Mouse (Mus musculus): ENCODE data around the gene Capn12. TPM values are rescaled to one million over a fixed set of nuclear protein-coding genes. Genes with fewer than 3 reads are reported as not detected.
"Not testable (repeated sequence)": the region's sequence is repeated elsewhere in the genome, so short reads cannot be mapped to it uniquely, and the experiment has no call there.

Capn12 gene
- total and polyA plus RNA-seq, 2 experiments from 2014 or later = 0.53 TPM; not detected in 1

- H3K9me3 ChIP-seq (ENCODE audit: low read length) = no peaks in the 10 kb centered on the region
These were observed 4.1 kb upstream of the Capn12 start for GRCm38 (mm10) chr7:28877155-28877554.

GRCm38 (mm10) chr7:28877856-28878255 lies 3.4 kb upstream of the Capn12 start:
- H3K4me2 ChIP-seq (ENCODE audit: low read depth, low read length) = no peak overlapping the region
- no peak overlapping the region for H3K4me3 ChIP-seq (ENCODE audit: low read length)
- H3K9ac ChIP-seq (replicated peaks; ENCODE audit: low read length) = no peak overlapping the region
- 71% methylated on average over 4 of the region's 4 CpGs for WGBS
- no peaks in the 10 kb centered on the region for H3K9me3 ChIP-seq (ENCODE audit: low read length)
- no peak for TF ChIP-seq CTCF (IDR thresholded peaks at IDR 0.05; ENCODE audit: low read depth)
- no peaks in the 10 kb centered on the region for H3K36me3 ChIP-seq (ENCODE audit: insufficient read depth, low read length)
- no peaks in the 10 kb centered on the region for H3K4me1 ChIP-seq (ENCODE audit: insufficient read depth, low read length)
- DNase-seq (ENCODE audit: low spot score) (no peak), ATAC-seq (no peak)
- H3K27ac ChIP-seq = no peak overlapping the region
- H3K27me3 ChIP-seq (ENCODE audit: insufficient read depth, low read length) = no peaks in the 10 kb centered on the region

More at GRCm38 (mm10) chr7:28877155-28877554, 4.1 kb upstream of the Capn12 start:
- H3K4me2 ChIP-seq (ENCODE audit: low read depth, low read length) = no peak overlapping the region
- no peak for TF ChIP-seq CTCF (IDR thresholded peaks at IDR 0.05; ENCODE audit: low read depth)
- H3K27ac ChIP-seq = no peak overlapping the region
- WGBS = 92% methylated on average over 7 of the region's 7 CpGs
- H3K27me3 ChIP-seq (ENCODE audit: insufficient read depth, low read length) = no peaks in the 10 kb centered on the region
- ATAC-seq (no peak), DNase-seq (ENCODE audit: low spot score) (no peak)
- H3K4me3 ChIP-seq (ENCODE audit: low read length) = no peak overlapping the region
- no peaks in the 10 kb centered on the region for H3K36me3 ChIP-seq (ENCODE audit: insufficient read depth, low read length)
- no peaks in the 10 kb centered on the region for H3K4me1 ChIP-seq (ENCODE audit: insufficient read depth, low read length)
- no peak overlapping the region for H3K9ac ChIP-seq (replicated peaks; ENCODE audit: low read length)

GRCm38 (mm10) chr7:28879606-28880005 lies 1.6 kb upstream of the Capn12 start:
- Histone ChIP-seq H3K4me2 (ENCODE audit: low read depth, low read length) (no peak overlapping the region), H3K36me3 (ENCODE audit: insufficient read depth, low read length) (no peaks in the 10 kb centered on the region), H3K9ac (replicated peaks; ENCODE audit: low read length) (no peak overlapping the region), H3K27ac (no peak overlapping the region), H3K9me3 (ENCODE audit: low read length) (no peaks in the 10 kb centered on the region), H3K27me3 (ENCODE audit: insufficient read depth, low read length) (no peaks in the 10 kb centered on the region), H3K4me1 (ENCODE audit: insufficient read depth, low read length) (no peaks in the 10 kb centered on the region), H3K4me3 (ENCODE audit: low read length) (no peak overlapping the region)
- DNase-seq (ENCODE audit: low spot score) (no peak), ATAC-seq (no peak)
- WGBS = 73% methylated on average over 7 of the region's 7 CpGs
- TF ChIP-seq CTCF (IDR thresholded peaks at IDR 0.05; ENCODE audit: low read depth) = no peak

- Histone ChIP-seq H3K4me3 (ENCODE audit: low read length) (no peak overlapping the region), H3K4me2 (ENCODE audit: low read depth, low read length) (no peak overlapping the region), H3K9ac (replicated peaks; ENCODE audit: low read length) (no peak overlapping the region), H3K27me3 (ENCODE audit: insufficient read depth, low read length) (no peaks in the 10 kb centered on the region), H3K4me1 (ENCODE audit: insufficient read depth, low read length) (no peaks in the 10 kb centered on the region), H3K27ac (no peak overlapping the region), H3K36me3 (ENCODE audit: insufficient read depth, low read length) (no peaks in the 10 kb centered on the region), H3K9me3 (ENCODE audit: low read length) (no peaks in the 10 kb centered on the region)
- 51% methylated on average over 10 of the region's 10 CpGs for WGBS
- ATAC-seq = no peak
- DNase-seq (ENCODE audit: low spot score) = peak; percentile 46
- TF ChIP-seq CTCF (IDR thresholded peaks at IDR 0.05; ENCODE audit: low read depth) = no peak
These were observed 668 bp upstream of the Capn12 start for GRCm38 (mm10) chr7:28880554-28880953.

GRCm38 (mm10) chr7:28883039-28883438 lies 1.8 kb downstream of the Capn12 start:
- no peak for DNase-seq (ENCODE audit: low spot score)
- ATAC-seq = no peak

GRCm38 (mm10) chr7:28883704-28884103 lies 2.5 kb downstream of the Capn12 start:
- H3K36me3 ChIP-seq (ENCODE audit: insufficient read depth, low read length); H3K9ac ChIP-seq (replicated peaks; ENCODE audit: low read length); H3K4me3 ChIP-seq (ENCODE audit: low read length); DNase-seq (ENCODE audit: low spot score); H3K9me3 ChIP-seq (ENCODE audit: low read length); H3K27ac ChIP-seq; ATAC-seq; H3K4me1 ChIP-seq (ENCODE audit: insufficient read depth, low read length); H3K27me3 ChIP-seq (ENCODE audit: insufficient read depth, low read length); H3K4me2 ChIP-seq (ENCODE audit: low read depth, low read length): not testable (repeated sequence)
- WGBS = 88% methylated on average over 4 of the region's 4 CpGs

More at GRCm38 (mm10) chr7:28883039-28883438, 1.8 kb downstream of the Capn12 start:
- H3K27me3 ChIP-seq (ENCODE audit: insufficient read depth, low read length) = peaks cover 9% of the 10 kb centered on the region
- TF ChIP-seq CTCF (IDR thresholded peaks at IDR 0.05; ENCODE audit: low read depth) = no peak
- H3K36me3 ChIP-seq (ENCODE audit: insufficient read depth, low read length) = no peaks in the 10 kb centered on the region
- no peak overlapping the region for H3K27ac ChIP-seq
- H3K9ac ChIP-seq (replicated peaks; ENCODE audit: low read length) = no peak overlapping the region
- no peak overlapping the region for H3K4me3 ChIP-seq (ENCODE audit: low read length)
- no peaks in the 10 kb centered on the region for H3K9me3 ChIP-seq (ENCODE audit: low read length)
- H3K4me1 ChIP-seq (ENCODE audit: insufficient read depth, low read length) = no peaks in the 10 kb centered on the region
- H3K4me2 ChIP-seq (ENCODE audit: low read depth, low read length) = no peak overlapping the region
- 78% methylated on average over 11 of the region's 11 CpGs for WGBS

- TF ChIP-seq CTCF (IDR thresholded peaks at IDR 0.05; ENCODE audit: low read depth) = no peak
- Histone ChIP-seq H3K4me3 (ENCODE audit: low read length) (no peak overlapping the region), H3K4me1 (ENCODE audit: insufficient read depth, low read length) (0 out of 2 replicates have a peak, but pooled peaks cover 4% of the 10 kb centered on the region), H3K27ac (no peak overlapping the region), H3K36me3 (ENCODE audit: insufficient read depth, low read length) (no peaks in the 10 kb centered on the region), H3K9ac (replicated peaks; ENCODE audit: low read length) (no peak overlapping the region), H3K4me2 (ENCODE audit: low read depth, low read length) (no peak overlapping the region), H3K9me3 (ENCODE audit: low read length) (no peaks in the 10 kb centered on the region), H3K27me3 (ENCODE audit: insufficient read depth, low read length) (peaks cover 10% of the 10 kb centered on the region)
- ATAC-seq (0 out of 2 replicates have a peak, but pooled peaks have one; percentile 43), DNase-seq (ENCODE audit: low spot score) (no peak)
- WGBS = 27% methylated on average over 14 of the region's 14 CpGs
These were observed 5.3 kb downstream of the Capn12 start for GRCm38 (mm10) chr7:28886486-28886885.

All from hindbrain, postnatal 0 days (tissue).